Mouse (Mus musculus) testis, postnatal 10 days (tissue): Measurements from ENCODE around the gene Plxnd1.

Experiments used
- DNase-seq: peaks from one replicate; pipeline ENCODE4 v3.0.0; 2021; ENCODE audit warnings: low spot score

The Plxnd1 gene

GRCm38 (mm10) chr6:115978596-115978995 lies 16.2 kb downstream of the Plxnd1 start:
- DNase-seq, result peak; percentile 70

DNA sequence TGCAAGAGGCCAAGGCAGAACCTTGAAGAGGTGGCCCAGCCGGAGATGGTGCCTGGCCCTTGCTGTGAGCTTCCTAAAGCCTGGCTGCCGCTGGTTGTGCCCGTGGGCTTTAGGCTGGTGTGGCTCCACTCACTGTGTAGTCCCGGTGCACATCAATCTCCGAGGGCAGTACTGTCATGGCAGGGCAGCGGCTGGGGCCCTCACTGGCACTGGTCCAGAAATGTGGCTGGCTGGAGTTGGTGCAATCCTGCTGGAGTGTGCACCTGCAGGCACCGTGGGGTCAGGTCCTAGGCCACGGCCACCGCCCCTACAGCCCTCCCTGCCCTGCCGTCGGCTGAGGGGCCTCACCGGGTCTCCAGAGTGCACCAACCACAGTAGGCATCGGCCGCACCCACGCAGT lies 17.0 kb downstream of the Plxnd1 start:
- DNase-seq, result no peak

DNA sequence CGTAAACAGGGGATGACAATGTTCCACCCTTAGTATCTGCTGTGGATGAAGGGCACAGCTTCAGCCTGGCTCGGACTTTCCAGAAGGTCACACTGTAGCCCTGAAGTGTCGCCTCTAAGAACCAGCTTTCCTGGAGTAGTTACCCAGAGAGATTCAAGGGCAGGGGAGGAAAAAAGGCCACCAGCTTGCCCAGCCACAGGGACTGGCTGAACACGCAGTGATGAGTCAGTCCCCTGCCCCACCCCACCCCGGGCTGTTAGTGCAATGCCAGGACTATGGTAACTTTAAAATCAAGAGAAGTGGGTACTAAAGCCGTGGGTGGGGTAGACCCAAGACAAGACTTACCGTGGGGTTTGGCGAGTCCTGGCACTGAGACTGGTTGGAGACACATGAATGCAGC lies 19.2 kb downstream of the Plxnd1 start:
- no peak for DNase-seq

- DNase-seq, result no peak
Observed at GRCm38 (mm10) chr6:115973881-115974662, 20.7 kb downstream of the Plxnd1 start.

DNA sequence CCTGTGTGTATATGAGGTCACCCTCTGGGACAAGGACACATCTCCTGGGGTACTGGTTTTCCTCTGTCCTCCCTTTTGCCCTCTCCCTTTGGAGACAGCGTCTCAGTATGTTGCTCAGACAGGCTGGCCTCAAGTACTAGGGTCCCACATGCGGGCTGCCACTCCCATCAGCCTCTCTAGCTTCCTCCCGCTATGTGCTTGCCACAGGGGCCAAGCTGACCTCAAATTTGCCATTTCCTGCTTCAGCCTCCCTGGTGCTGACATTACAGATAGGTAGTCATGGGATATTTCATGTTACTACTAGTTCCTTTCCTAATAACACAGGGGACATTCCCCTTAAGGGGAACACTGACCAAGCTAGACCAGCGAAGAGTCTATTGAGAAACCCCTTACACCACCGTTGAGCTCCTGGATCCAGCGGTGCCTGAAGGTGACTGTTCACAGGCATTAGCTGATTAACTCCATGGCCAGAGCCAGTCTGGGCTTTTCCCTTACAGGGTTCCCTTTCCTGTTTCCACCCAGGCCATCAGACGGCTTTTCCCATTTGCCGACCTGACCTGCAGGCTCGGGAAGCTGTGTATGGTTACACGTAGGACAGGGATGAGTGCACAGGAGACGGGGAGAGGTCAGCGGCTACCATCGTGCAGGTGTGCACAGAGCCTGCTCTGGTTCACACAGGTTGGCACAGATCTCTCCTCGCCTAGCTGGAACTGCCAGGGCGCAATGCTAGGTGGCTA lies 21.5 kb downstream of the Plxnd1 start:
- no peak for DNase-seq

GRCm38 (mm10) chr6:115972083-115972764 lies 22.6 kb downstream of the Plxnd1 start:
- DNase-seq, result no peak

DNA sequence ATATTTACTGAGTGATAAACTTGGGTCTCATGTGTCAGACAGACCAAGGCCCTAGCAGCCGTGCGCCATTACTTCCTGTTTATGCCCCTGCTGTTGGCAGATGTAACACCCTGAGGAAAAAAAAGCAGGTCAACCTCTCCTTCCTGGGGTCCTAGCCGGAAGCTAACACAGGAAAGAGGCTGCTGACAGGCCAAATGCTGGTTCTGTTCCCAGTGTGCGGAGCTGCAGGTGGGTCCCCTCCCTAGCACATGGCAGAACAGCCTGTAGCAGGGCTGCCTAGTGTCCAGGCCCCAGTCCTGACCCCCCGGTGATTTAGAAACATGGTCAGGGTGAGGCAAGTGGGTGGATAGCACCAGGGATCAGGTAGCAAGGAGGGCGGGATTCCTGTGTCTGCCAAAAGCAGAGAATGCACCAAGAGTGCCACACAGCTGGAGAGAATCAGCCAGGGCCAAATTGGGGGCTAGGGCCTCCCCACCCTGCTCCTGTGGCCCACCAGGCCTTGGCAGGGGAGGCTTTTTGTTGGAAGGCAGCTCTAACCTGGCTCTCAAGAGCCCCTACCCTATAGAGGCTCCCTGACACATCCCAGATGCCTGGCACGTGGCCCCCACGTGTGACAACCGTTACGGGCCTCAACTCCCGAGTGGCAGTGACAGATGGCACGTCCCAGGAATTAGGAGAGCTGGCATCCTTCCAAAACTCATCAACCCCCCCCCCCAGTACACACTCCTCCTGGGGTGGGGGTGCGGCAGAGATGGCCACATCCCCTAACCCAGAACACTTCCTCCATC lies 23.3 kb downstream of the Plxnd1 start:
- DNase-seq, result no peak

- no peak for DNase-seq
Observed at GRCm38 (mm10) chr6:115969952-115970351, 24.9 kb downstream of the Plxnd1 start.

GRCm38 (mm10) chr6:115969103-115969502 lies 25.7 kb downstream of the Plxnd1 start:
- no peak for DNase-seq

GRCm38 (mm10) chr6:115968700-115969099 lies 26.1 kb downstream of the Plxnd1 start:
- no peak for DNase-seq

GRCm38 (mm10) chr6:115968086-115968485 lies 26.7 kb downstream of the Plxnd1 start:
- no peak for DNase-seq

DNA sequence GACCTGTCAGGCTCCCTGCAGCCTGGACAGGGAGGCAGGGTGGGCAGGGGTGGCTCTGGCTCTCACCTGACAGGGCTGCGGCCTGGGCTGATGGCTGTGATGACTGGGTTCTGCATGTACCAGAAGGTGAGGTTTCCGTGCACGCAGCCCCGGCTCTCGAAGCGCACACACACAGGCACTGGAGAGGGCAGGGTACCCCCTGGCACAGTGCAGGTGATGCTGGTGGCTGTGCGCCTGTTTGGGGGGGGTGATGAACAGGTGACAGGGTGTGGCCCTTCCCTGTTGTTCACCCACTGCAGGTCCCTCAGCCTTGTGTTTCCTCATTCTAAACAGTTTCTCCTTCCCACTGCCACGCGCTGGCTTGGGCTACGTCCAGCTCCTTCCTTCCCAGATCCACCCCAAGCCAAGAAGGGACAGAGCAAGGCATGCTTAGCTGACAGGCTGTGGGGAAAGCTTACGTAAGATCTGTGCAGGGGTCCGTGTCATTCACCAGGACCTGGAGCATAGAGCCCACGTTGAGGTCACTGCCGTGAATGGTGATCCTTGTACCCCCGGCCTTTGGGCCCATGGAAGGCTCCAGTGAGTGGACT lies 27.4 kb downstream of the Plxnd1 start:
- DNase-seq, result no peak

DNA sequence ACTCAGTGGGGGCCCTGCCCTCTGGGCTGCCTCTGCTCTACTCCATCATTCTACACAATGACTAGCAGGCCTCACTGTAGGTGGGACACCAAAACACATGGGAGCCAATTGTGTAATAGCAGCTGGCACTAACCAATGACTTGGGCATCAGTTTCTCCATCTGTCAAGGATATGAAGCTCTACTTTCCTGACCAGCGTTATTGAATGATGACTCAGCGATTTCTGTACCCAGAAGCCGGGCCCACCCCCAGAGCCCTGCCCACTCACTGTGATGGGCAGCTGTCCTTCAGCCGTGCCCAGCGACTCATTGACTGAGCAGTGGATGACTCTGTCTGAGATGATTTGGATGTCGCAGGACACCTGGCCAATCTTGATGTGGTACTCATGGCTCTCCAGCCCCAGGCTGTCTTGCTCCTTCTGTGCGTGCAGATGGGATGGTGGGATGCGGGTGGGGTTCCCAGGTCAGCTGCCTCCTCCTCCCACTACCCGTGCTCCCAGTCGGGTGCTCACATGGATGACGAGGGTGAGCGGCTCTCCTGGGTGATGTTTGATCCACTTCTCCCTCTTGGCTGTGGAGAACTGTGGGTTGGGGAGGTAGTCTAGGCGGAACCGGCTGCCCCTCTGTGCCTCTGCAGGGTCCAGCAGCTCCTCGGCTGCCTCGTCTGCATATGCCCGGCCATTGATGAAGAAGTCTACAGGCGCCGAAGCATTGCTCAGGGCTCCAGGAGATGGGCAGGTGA lies 28.4 kb downstream of the Plxnd1 start:
- no peak for DNase-seq

DNA sequence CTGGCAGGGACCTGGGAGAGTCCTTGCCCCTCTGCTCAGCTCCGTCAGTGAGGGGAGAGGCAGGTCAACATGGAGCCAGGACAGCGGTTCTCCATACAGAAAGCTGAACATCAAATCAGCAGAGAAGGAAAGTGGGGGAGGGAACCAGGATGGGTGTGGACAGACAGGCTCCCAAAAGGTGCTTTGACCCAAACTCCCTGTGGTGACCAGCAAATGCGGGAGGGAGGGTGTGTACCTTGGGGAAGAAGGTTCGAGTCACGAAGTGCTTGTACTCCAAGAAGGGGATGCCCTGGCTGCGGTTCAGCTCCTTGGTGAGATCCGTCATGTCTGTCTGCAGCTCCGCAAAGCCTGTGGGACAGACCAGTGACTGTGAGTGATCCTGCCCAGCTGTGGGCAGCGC lies 31.1 kb downstream of the Plxnd1 start:
- DNase-seq, result no peak

GRCm38 (mm10) chr6:115962439-115963085 lies 32.2 kb downstream of the Plxnd1 start:
- peak; percentile 61 for DNase-seq

DNA sequence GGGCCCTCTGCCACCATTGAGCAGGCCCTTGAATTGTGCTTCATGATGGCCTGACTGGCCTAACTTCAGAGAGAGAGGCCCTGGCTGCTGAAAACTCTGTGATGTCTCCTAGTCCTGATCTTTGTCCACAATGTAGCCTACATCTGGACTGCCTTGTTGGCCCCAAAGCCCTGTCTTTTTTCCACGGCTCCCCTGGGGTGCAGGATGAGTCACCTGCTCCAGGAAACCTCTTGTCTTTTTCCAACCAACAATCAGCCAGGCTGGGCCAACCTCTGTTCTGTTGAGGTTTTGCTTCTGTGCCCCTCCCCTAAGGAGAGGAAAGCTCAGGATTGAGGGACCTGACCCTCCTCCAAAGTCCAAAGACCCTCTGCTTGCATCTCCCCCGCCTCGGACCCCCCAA lies 33.1 kb downstream of the Plxnd1 start:
- DNase-seq, result no peak

DNA sequence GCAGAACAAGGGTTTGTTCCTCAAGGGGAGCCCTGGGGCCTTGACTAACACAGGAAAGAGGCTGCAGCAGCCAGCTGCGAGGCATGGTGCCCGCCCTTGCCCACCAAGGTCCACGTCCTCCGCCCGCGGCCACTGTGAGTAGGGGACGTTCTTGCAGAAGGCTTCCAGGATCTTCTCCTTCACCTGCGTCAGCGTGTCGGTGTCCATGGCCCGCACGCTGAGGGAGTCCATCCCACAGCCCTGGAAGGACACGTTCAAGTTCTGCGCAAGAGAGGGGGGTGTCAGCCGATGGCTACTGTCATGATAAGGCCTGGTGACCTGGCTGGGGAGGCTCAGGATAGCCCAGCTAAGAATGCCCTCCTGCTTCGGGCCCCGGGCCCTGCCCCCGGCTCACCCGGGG lies 34.5 kb downstream of the Plxnd1 start:
- no peak for DNase-seq

GRCm38 (mm10) chr6:115959151-115959691 lies 35.6 kb downstream of the Plxnd1 start:
- DNase-seq, result peak; percentile 86

- DNase-seq, result no peak
Observed at GRCm38 (mm10) chr6:115958445-115958844, 36.4 kb downstream of the Plxnd1 start.

DNA sequence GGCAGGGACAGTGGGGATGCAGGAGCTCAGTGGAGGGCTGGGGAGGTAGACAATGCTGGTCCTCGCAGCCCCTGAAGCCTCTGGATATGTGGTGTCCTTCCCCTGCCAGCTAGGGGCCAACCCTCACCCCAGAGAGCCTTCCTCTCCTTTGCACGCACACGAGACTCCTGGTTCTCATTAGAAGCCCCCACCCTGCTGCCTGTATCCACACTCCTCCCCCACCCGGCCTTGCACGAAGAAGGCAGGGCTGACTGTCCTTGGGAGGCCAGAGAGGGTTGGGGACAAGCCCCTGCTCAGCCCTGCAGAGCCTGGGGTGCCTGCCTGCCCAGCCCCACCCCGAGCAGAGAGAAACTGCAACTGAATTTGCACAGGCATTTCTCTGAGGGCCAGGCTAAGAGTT lies 37.1 kb downstream of the Plxnd1 start:
- peak; percentile 64 for DNase-seq
